Mouse (Mus musculus) stomach, postnatal 0 days (tissue): ENCODE data around the gene Rab35.

Experiments used
- CTCF ChIP-seq: IDR thresholded peaks from 2 replicates; pipeline ENCODE4 v1.5.1; 2016; ENCODE audit warnings: antibody characterized with exemption, low read depth, mild to moderate bottlenecking, moderate library complexity
- EP300 ChIP-seq: optimal IDR thresholded peaks from 2 replicates; pipeline ENCODE3; 2016; ENCODE audit warnings: antibody characterized with exemption

GRCm38 (mm10) chr5:115667894-115668293 lies 36.2 kb downstream of the Rab35 start:
- no peak for TF ChIP-seq CTCF
- no peak for TF ChIP-seq EP300
